Mouse (Mus musculus): ENCODE data around the gene Qser1. TPM values are rescaled to one million over a fixed set of nuclear protein-coding genes. Genes with fewer than 3 reads are reported as not detected.
A peak's percentile ranks its signal among the peaks of the same experiment; 100 is the strongest.
"Not testable (repeated sequence)": the region's sequence is repeated elsewhere in the genome, so short reads cannot be mapped to it uniquely, and the experiment has no call there.

The Qser1 gene
- polyA plus RNA-seq, 1 experiment: 17.0 TPM

DNA sequence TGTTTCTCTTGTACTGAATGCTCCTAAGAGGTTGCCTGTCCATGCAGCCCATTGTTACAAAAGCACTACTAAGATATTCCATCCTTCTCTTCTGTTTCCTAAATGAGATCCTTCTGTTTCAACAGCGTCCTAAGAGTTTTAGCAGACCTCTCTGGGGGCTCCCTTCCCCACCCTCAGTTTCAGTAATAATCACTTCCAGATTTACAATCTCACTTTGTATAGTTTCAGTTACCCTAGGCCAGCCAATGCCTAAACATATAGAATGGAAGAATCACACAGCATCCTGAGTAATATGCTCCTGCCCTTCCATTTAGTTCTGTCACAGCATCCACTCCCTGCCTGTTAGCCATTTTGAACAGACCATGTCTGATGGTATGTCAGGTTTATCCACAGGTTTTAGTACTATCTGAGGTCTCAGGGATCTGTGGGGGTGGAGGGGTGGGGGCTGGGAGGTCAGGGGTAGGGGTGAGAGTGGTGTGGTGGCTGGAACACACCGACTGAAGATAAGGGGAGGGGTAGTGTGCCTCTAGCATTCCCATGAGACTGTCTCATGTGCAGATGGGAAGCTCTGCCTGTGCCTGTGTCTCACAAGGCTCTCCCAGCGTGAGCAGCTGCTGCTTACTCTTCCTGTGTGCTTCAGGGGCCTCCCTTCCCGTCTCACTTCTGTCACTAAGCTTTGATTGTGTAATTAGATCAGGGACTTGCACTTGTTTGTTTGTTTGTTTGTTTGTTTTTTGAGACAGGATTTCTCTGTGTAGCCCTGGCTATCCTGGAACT is 30.3 kb upstream of the Qser1 start:
- H3K27ac ChIP-seq (replicated peaks; ENCODE audit: low read depth, low read length): no peak overlapping the region

DNA sequence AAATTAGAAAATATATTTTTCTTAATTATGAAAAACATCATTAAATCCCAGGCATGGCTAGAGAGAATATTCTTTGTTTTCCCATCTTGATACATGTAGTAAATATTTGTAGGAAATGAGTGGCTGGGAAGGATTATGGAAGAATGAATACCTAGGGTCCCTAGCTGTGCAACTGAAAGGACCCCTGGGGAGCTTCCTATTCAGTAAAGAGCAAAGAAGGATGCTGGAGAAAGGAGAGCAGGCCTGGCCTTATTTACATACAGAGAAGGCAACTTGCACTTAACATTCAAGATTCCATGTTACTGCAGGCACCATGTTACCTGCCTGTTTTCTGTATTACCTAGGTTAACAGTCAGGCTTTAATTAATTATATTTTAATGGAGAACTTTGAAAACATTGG is 26.0 kb upstream of the Qser1 start:
- no peak overlapping the region for H3K27ac ChIP-seq (replicated peaks; ENCODE audit: low read depth, low read length)
- H3K4me1 ChIP-seq (ENCODE audit: control insufficient read depth, insufficient read depth, insufficient read length, low read length): no peaks in the 10 kb centered on the region
- no peak overlapping the region for H3K4me3 ChIP-seq (ENCODE audit: insufficient read depth, low read depth, low read length)

More for the DNA sequence above, 30.3 kb upstream of the Qser1 start:
- Histone ChIP-seq H3K4me3 (ENCODE audit: insufficient read depth, low read depth, low read length) (no peak overlapping the region), H3K4me1 (ENCODE audit: control insufficient read depth, insufficient read depth, insufficient read length, low read length) (no peaks in the 10 kb centered on the region)

DNA sequence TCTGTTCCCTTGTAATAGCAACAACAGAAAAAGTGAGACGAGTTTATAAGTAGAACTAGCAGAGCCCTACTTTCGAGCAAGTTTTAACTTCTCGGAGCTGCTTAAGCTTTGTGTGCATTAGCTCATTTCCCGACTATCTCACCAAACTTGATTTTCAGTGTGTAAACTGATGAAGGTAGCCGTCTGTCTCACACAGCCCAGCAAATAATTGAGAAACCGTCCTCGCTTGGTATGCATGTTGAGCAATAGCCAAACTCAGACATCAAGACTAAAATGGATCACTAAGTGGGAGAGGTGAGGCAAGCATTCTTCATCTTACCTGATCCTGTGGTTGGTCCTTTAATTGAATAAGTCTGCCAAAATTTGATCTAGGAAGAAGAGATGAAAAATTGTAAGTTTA is 25.2 kb upstream of the Qser1 start:
- Histone ChIP-seq H3K4me1 (ENCODE audit: control insufficient read depth, insufficient read depth, insufficient read length, low read length) (no peaks in the 10 kb centered on the region), H3K27ac (replicated peaks; ENCODE audit: low read depth, low read length) (no peak overlapping the region), H3K4me3 (ENCODE audit: insufficient read depth, low read depth, low read length) (no peak overlapping the region)

DNA sequence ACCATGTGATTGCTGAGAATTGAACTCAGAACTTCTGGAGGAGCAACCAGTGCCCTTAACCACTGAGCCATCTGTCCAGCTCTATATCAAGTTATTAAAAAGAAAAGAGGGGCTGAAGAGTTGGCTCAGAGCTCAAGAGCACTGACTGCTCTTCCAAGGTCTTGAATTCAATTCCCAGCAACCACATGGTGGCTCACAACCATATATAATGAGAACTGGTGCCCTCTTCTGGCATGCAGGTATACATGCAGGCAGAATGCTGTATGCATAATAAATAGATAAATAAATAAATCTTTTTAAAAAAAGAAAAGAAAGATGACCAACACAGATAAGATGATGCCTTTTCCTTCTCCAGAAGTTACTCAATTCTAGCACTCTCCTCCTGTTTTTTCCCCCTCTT is 24.4 kb upstream of the Qser1 start:
- no peak overlapping the region for H3K27ac ChIP-seq (replicated peaks; ENCODE audit: low read depth, low read length)
- no peak overlapping the region for H3K4me3 ChIP-seq (ENCODE audit: insufficient read depth, low read depth, low read length)
- H3K4me1 ChIP-seq (ENCODE audit: control insufficient read depth, insufficient read depth, insufficient read length, low read length): no peaks in the 10 kb centered on the region

DNA sequence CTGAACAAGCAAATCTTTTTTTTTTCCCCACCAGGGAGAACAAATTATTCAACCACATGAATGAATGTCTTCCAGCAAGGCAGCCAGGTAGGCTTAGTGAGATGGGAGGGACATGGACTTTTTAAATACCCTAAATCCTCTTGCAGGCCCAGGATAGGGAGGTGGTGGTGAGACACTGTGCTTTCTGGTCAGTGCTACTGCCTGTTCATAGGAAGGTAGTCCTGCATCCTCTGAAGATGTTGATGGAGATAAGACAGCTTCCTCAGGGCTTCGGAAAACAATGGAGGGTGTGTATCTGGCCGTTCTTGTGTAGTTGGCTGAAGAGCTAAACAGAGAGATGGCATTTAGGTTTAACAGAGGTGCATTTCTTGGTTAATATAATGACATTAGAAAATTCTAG is 15.9 kb upstream of the Qser1 start:
- Histone ChIP-seq H3K4me3 (ENCODE audit: insufficient read depth, low read depth, low read length) (no peak overlapping the region), H3K27ac (replicated peaks; ENCODE audit: low read depth, low read length) (peak overlapping the region; percentile 54), H3K4me1 (ENCODE audit: control insufficient read depth, insufficient read depth, insufficient read length, low read length) (peaks cover 3% of the 10 kb centered on the region; the same call in 1 of the 2 replicates)

GRCm38 (mm10) chr2:104826191-104826590 is 9.6 kb upstream of the Qser1 start:
- no peaks in the 10 kb centered on the region for H3K4me1 ChIP-seq (ENCODE audit: control insufficient read depth, insufficient read depth, insufficient read length, low read length)
- no peak overlapping the region for H3K4me3 ChIP-seq (ENCODE audit: insufficient read depth, low read depth, low read length)
- H3K27ac ChIP-seq (replicated peaks; ENCODE audit: low read depth, low read length): no peak overlapping the region

DNA sequence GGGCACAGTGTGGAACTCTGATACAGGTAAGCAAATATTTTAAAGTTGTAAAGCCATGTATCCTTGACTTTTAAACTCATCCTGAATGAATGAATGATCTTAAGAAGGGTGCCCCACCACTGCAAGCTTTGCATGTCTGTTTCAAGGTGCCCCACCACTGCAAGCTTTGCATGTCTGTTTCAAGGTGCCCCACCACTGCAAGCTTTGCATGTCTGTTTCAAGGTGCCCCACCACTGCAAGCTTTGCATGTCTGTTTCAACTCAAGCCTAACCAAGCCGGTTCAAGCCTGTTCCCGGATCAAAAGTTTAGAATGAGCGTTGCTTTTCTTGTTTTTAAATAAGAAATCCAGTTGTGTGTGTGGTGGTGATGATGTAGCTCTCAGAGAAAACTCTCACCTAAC is 2.2 kb upstream of the Qser1 start:
- H3K4me3 ChIP-seq (ENCODE audit: insufficient read depth, low read depth, low read length); H3K4me1 ChIP-seq (ENCODE audit: control insufficient read depth, insufficient read depth, insufficient read length, low read length); H3K27ac ChIP-seq (replicated peaks; ENCODE audit: low read depth, low read length): not testable (repeated sequence)

- peak overlapping the region; percentile 91 for H3K4me3 ChIP-seq (ENCODE audit: insufficient read depth, low read depth, low read length)
- peak overlapping the region; percentile 80 for H3K27ac ChIP-seq (replicated peaks; ENCODE audit: low read depth, low read length)
- H3K4me1 ChIP-seq (ENCODE audit: control insufficient read depth, insufficient read depth, insufficient read length, low read length): no peaks in the 10 kb centered on the region
Observed at GRCm38 (mm10) chr2:104817555-104818330, 1.2 kb upstream of the Qser1 start.

DNA sequence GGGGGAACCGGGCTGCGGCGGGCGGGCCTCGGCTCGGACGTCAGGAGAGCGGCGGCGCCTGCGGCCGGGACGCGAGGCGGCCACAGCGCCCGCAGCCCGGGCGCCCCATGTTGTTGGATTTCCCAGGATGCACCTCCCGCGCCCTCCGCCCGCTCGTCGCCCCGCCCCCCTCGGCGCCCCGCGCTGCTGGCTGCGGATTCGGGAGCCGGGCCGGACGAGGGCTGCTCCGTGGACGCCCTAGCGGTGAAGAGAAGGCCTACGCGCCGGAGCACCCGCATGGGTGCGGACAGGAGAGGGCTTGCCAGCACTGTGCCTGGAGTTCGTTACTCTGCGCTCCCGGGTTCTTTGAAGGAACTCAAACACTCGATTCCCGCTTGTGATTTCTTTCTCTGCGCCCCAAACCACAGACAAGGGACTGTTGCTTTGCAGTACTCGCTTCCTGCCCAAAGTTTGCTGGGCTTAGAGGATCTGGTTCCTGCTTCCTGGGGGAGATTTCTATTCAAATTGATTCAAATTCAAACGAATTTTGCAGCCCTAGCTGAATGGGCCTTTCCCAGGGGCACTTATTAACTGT is 393 bp upstream of the Qser1 start:
- H3K4me1 ChIP-seq (ENCODE audit: control insufficient read depth, insufficient read depth, insufficient read length, low read length): no peaks in the 10 kb centered on the region
- H3K27ac ChIP-seq (replicated peaks; ENCODE audit: low read depth, low read length): peak overlapping the region; percentile 80
- peak overlapping the region; percentile 91 for H3K4me3 ChIP-seq (ENCODE audit: insufficient read depth, low read depth, low read length)

DNA sequence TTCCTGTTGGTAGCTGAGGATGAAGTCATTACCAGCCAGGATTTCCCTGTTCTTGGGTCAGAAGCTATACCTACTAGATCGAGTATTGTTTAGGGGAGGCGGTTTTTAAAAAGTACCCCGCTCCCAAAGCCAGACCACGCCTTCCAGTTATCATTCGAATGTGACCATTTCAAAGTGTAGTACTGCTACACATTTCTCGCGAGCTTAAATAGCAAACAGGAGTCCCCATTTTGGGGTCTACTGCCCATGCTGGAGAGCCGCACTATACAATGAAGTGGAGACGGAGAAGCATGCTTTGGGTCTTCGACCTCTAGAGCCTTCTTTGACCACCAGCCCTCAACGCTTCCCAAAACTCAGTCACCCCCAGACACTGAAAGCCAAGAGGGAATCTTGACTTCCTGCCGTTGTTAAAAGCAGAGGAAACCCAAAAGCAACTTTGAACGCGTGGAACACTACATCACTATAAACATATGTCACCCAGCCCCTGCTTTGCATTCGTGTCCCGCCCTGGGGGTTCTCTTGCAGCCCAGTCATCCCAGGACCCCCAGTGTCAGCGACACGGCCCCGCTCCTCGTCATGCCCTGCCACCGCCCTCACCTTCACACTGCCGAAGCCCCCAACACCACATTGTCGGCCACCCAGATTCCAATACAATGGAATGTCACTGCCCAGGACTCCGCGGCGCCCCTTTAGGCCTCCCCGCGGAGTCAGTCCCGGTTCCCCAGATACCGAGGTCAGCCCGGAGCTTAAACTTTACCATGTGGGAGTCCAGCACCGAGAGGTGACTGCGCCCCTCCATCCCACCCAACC is 794 bp downstream of the Qser1 start:
- Histone ChIP-seq H3K27ac (replicated peaks; ENCODE audit: low read depth, low read length) (peak overlapping the region; percentile 78), H3K4me3 (ENCODE audit: insufficient read depth, low read depth, low read length) (peak overlapping the region; percentile 96), H3K4me1 (ENCODE audit: control insufficient read depth, insufficient read depth, insufficient read length, low read length) (no peaks in the 10 kb centered on the region)

DNA sequence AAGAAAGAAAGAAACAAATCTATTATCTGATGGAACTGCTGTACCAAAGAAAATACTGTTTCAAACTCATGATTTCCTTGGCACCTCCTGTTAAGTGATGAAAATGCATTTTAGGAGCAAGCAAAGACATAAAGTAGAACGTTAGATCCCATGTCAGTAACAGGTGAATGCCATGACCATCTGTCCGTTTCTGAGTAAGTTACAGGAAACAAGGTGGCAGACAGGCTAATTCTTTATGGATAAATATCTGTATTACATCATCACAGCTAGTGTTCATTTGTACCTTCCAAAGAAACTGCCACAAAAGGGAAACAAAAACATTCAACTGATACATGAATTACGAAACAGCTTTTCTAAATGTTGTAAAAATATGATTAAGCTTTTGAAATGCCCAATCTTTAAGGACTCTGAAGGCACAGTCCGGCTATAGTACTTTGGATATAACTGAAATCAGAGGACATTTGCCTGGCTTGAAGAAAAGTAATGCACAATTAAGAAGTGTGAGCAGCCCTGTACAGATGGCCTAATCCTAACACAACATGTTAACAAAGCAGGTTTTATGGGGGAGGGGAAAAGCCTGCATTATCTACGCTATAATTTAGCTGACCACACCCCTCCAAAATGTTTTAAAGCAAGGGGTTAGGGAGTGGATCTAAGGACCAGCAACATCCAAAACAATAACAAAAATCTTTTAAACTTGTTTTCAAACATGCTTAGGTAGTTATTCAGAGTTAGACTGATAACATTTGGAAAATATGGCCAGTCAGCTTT is 2.2 kb downstream of the Qser1 start:
- Histone ChIP-seq H3K4me3 (ENCODE audit: insufficient read depth, low read depth, low read length) (no peak overlapping the region), H3K27ac (replicated peaks; ENCODE audit: low read depth, low read length) (no peak overlapping the region), H3K4me1 (ENCODE audit: control insufficient read depth, insufficient read depth, insufficient read length, low read length) (no peaks in the 10 kb centered on the region)

GRCm38 (mm10) chr2:104805435-104805834 is 11.1 kb downstream of the Qser1 start:
- no peak overlapping the region for H3K4me3 ChIP-seq (ENCODE audit: insufficient read depth, low read depth, low read length)

GRCm38 (mm10) chr2:104774763-104775162 is 41.8 kb downstream of the Qser1 start:
- H3K4me1 ChIP-seq (ENCODE audit: control insufficient read depth, insufficient read depth, insufficient read length, low read length): no peaks in the 10 kb centered on the region
- no peak overlapping the region for H3K27ac ChIP-seq (replicated peaks; ENCODE audit: low read depth, low read length)
- H3K4me3 ChIP-seq (ENCODE audit: insufficient read depth, low read depth, low read length): no peak overlapping the region

More at GRCm38 (mm10) chr2:104805435-104805834, 11.1 kb downstream of the Qser1 start:
- H3K4me1 ChIP-seq (ENCODE audit: control insufficient read depth, insufficient read depth, insufficient read length, low read length): no peaks in the 10 kb centered on the region; the same call in 1 of the 2 replicates
- H3K27ac ChIP-seq (replicated peaks; ENCODE audit: low read depth, low read length): no peak overlapping the region

- Histone ChIP-seq H3K4me1 (ENCODE audit: control insufficient read depth, insufficient read depth, insufficient read length, low read length) (no peaks in the 10 kb centered on the region), H3K27ac (replicated peaks; ENCODE audit: low read depth, low read length) (no peak overlapping the region), H3K4me3 (ENCODE audit: insufficient read depth, low read depth, low read length) (no peak overlapping the region)
Observed at GRCm38 (mm10) chr2:104768697-104769096, 47.9 kb downstream of the Qser1 start.
